Mouse (Mus musculus): ENCODE measurements around the gene Hagh.

The Hagh gene

DNA sequence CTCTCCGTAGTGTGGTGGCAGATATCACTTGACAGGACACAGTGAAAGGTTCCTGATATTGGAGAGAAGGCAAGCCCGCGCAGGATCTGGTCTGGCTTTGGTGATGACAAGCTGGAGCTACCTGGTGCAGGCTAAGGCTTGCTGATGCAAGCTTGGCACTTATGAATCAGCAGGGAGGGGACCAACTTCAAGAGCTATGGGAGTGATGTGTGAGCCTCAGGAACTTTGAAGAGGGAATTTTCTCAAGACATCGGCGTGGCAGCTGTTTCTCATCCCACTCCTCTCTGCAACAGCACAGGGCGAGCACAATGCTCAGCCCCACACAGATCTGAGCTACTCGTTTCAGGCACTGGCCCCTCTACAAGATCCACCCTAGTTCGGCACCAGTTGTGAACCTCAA is at the start of gene Hagh:
Hagh (plus strand) TSS at position 302 of the 400 bp plus-strand sequence.
- ATAC-seq (ENCODE audit: low TSS enrichment), result peak; percentile 55; the same call in 1 of the 2 replicates

DNA sequence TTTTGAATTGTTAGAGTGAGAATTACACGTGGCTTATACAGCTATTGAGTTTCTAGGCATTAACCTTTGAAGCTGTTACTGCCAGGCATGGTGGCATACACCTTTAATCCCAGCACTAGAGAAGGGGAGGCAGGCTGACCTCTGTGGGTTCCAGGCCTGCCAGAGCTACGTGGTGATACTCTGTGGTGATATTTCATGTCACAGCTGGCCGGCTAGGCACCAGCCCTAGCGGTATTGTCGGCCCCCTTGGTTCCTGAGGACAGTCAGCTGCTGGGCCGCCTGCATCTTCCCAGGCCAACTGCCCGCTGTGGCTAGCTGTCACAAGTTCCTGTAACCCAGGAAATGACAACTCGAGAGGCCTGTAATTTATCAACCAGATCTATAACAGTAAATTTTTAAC is 47.8 kb upstream of the Hagh start:
- no peak for ATAC-seq (ENCODE audit: low TSS enrichment)

DNA sequence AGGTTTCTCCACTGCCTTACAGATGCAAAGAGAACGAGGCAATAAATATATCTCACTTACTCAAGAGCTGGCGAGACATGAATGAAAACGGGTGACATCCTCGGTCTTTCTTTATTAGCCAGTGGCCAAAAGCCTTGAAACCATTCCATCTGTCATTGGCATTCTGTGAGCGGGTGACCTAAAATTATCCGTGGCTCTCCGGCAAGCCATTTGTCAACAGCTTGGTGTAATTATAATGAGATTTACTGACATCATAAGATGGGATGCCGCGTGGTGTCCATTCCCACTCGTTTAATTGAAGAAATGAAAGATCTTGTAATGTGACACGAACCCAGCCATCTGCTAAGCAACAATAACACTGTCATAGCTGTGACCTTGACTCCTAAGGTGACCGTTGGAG is 45.2 kb upstream of the Hagh start:
- ATAC-seq (ENCODE audit: low TSS enrichment), result no peak

DNA sequence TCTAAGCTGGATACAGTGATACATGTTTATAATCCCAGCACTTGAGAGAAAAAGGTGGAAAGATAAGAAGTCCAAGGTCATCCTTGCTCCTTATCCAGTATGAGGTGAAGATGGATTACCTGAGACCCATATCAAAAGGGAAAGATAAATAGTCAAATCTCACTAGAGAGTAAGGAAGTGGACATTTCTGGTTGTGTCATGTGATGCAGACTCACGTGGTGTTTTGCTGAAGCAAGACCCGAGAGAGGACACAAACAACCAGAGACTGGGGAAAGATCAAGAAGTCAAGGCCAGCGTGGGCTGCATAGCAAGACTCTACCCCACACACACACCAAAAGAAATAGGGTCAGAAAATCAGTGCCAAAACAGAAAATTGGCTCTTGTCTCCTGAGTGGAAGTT is 43.0 kb upstream of the Hagh start:
- no peak for ATAC-seq (ENCODE audit: low TSS enrichment)

DNA sequence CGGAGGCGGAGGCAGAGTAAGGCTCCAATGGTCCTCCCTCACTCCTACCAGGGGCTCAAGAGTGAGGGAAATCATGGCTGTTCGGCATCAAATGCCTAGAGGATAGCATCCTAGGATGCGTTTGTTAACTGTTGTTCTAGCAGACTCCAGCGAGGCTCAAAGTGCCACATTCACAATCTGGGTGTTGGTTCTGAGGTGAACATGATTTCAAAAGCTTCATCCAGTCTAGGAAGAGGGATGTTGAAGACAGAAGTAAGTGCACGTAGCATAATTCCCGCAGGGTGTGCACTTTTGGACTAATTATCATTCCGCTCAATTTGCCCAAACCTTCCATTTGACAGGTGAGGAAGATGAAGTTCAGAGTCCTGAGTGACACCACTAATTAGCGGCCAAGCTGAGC is 41.7 kb upstream of the Hagh start:
- no peak for ATAC-seq (ENCODE audit: low TSS enrichment)

DNA sequence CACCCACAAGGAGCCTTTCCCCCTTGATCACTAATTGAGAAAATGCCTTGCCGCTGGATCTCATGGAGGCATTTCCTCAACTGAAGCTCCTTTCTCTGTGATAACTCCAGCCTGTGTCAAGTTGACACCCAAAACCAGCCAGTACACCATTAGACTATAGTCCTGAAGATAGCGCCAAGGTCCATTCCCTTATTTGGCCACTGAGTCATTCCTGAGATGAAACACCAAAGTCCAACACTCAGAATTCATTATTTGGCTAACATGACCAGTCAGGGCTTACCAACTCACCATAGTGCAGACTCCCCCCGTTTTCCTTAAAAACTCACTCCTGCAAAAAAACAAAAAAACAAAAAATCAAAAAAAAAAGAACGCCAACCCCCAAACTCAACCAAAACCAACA is 40.5 kb upstream of the Hagh start:
- ATAC-seq (ENCODE audit: low TSS enrichment), result no peak

DNA sequence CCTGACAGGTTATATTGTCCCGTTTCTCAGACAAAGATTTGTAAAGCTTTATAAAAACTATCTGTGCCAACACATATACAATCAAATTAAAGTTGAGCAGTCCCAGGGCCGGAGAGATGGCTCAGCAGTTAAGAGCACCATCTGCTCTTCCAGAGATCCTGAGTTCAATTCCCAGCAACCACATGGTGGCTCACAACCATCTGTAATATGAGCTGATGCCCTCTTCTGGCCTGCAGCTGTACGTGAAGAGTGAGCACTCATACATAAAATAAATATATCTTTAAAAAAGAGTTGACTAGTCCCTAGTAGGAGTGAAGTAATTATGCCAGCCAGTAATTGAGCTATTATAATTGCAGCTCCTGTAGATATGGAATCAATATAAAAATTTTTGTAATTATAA is 39.4 kb upstream of the Hagh start:
- ATAC-seq (ENCODE audit: low TSS enrichment), result no peak

DNA sequence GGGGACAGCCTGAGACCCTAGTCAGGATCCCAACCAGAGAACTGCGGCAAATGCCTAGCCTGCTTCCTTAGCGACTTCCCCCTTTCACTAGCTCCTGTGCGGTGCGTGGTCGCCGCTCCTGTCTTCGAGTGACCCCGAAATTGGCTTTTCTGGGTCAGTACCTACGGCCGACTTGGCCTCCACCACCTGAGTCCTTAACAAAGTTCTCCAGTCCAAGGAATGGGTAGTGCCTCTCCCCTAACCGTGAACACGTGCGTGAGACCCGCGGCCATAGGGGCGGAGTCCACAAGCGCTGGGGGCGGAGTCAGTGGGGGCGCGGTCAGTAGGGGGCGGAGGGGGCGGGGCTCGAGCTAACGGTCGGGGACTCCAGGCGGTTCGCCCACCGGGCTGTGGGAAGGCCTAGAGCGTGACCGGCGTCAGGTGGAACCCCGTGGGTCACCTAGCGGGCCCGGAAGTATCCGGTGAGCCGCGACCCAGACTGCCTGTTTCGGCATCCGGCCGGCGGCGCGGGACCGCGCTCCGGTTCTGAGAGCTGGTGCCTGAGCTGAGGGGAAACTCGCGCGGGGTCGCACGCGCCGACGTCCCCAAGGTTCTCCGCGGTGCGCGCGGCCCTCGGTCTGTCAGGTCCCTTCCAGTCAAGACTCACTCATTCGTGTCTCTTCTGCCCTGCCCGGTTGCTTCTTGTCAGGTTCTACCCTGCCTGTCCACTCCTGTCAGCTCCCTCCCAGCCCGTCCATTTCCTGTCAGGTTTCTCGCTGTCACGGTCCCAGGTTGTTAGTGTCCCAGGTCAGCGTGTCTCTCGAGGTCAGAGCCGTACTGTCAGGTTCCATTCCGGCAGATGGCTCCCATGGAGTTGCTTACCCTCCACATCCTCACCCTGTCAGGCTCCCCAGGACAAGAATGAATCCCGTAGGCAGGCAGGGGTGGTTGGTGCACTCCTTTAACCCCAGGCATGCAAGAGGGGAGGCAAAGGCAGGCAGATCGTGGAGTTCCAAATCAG is 35.7 kb upstream of the Hagh start, which contains the start of gene Meiob:
Meiob (plus strand) TSS at position 338 of the 1,000 bp plus-strand sequence.
- ATAC-seq (ENCODE audit: low TSS enrichment), result no peak

DNA sequence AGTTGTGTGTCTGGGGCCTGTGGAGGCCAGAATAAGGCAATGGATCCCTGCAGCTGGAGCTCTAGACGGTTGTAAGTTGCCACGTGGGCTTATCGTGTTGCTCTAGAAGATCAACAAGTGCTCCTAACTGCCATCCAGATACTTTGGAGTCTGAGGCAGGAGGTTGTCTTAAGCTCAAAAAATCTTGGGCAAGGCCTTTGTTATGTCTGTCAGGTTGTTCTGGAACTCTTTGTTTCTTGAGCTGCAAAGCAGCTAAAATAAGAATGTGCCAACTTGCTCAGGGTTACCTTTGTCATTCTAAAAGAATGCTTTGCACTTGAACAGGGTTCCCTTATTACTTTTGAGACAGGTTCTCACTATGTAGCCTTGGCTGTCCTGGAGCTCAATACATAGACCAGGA is 28.7 kb upstream of the Hagh start:
- no peak for ATAC-seq (ENCODE audit: low TSS enrichment)

DNA sequence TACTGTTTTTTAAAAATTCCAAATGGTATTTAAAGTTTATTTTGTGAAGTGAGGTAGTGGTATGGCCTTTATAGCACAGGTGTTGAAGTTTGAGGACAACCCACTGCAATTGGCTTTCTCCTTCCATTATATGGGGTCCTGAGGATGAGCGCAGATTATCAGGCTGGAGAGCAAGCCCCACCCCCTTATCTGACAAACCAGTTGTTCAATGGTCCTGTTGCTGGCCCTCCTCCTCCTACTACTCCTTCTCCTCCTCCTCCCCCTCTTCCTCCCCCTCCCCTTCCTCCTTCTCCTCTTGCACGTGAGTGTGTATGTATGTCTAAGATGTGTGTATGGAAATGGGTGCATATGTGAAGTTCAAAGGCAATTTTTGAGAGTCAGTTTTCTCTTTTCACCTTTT is 27.7 kb upstream of the Hagh start:
- no peak for ATAC-seq (ENCODE audit: low TSS enrichment)

DNA sequence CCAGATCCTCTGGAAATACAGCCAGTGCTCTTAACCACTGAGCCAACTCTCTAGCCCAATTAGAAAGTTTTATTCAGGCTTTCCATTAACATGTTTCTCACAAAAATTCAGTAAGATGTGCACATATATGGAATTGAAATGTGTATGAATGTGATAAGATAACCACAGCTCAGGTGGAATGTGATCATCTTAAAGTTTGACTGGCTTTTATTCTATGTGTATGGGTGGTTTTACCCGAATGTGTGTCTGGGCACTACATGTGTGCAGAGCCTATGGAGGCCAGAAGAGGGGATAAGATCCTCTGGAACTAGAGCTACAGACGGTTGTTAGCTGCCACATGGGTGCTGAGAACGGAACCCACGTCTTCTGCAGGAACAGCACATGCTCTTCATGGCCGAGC is 24.7 kb upstream of the Hagh start:
- ATAC-seq (ENCODE audit: low TSS enrichment), result no peak

DNA sequence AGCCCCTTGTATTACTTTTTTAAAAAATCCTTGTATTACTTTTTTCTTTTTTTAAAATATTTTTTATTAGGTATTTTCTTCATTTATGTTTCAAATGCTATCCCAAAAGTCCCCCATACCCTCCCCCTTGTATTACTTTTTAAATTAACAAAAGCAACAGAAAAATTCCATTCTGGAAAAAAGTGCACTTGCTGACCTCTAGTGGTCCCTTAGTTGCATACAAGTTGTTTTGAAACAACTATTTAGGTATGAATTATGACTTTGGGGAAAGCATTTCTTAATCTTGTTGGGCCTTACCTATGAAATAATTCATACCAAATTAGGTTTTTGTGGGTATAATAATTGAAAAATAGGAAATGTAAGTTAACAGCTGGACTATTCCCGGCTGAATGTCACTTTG is 22.4 kb upstream of the Hagh start:
- ATAC-seq (ENCODE audit: low TSS enrichment), result no peak

DNA sequence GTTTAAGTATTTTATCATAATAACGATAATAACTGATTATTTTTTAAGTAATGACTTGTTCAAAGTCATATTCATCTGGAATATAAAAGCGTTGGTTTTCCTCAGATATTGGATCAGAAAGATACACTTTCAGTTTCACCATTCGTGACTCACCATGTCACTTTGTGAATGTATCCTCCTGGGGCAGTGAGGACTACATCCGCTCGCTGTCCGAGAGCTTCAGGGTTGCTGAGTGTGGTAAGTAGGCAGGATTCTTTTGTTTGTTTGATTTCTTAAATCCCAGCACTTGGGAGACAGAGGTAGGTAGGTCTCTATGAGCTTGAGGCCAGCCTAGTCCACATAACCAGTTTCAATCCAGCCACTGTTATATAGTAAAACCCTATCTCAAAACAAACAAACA is 21.8 kb upstream of the Hagh start:
- ATAC-seq (ENCODE audit: low TSS enrichment), result no peak

DNA sequence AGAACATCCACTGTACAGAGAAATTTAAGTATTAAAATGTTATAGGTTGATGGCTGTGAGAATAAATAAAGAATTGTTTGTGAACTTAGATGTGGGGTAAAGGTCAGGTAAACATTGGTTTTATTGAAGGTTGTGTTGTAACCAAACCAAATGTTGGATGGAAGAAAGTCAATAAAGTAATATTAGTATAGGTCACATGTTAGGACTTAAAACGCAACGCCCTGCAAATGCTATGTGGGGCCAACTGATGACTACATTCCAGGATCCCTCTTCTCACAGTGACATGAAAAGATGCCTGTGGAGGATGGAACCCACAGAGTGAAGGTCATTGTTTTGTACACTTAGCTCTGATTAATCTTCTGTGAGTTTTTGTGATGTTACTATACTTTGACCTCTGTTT is 20.5 kb upstream of the Hagh start:
- ATAC-seq (ENCODE audit: low TSS enrichment), result no peak

DNA sequence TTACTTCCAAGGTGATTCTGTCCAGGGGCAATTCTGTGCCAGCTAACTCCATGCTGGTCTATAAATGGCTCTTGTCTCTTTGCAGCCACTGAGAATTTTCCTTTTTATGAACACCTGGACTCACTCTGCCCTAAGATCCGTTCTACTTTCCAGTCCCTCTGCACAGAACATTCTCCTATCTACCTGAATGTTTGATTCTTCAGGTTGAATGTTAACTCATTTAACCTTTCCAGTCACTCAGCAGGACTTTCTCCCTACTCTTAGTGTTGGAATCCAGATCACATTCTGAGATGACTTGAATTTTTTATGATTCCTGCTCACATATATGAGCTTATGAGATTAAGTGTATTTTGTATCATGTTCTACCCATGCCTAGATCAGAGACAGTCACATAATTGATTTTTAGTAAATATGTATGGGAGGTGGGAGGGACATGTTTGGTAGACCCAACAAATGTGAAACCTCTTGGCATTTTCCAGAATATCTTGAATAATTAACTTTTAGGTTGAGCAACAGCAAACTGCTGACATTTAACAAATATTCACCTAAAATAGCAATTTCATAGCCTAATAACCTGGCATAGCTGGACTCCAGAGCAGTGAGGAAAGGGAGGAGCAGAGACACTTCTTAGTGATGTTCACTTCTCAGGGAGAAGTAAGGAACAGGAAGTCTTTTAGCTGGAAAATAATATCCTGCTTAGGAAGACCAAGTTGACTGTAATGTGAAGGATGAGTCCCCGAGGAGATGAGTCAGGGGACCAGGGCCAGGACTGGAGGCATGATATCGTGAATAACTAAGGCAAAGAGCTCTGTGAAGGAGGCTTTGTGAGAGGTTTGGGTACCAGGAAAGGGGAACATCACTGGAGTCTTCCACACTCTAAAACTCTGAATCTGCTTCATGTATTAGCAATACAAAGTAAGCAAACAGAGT is 18.3 kb upstream of the Hagh start:
- ATAC-seq (ENCODE audit: low TSS enrichment), result no peak

DNA sequence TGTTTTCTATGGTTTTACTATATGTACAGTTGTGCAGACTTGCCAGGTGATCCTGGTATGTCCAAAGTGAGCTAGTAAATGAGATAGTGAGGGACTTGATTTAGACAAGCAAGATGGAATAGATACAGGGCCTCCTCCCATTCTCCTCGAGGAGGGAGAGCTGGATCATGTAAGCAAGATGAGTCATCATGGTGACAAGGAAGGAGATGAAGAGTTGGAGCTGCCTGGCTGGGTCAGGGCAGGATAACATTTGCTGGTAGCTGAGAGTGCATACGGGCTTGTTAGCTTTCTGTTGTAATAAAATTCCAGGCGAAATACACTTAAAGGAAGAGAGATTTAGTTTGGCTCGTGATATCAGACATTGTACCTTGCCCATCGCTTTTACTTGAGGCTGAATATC is 398 bp downstream of the Hagh start:
- peak; percentile 77; the same call in 1 of the 2 replicates for ATAC-seq (ENCODE audit: low TSS enrichment)

DNA sequence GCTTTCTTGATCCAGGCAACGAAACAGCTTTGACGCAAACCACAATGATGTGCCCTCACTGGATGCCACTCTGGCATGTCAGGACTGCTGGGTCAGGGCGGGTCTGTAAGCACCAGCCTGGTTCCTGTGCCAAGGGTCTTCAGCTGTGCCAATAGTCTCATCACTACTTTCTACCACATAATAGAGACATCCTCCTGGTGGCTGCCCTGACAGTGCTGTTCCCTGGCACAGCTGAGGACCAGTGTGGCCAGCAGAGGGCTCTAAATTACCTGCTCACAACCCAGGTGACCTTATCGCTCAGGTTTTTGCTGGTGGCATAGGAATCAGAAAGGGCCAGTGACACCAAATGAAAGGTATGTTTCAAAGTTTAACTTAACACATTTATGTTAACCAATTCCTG is 1.2 kb downstream of the Hagh start:
- ATAC-seq (ENCODE audit: low TSS enrichment), result no peak

DNA sequence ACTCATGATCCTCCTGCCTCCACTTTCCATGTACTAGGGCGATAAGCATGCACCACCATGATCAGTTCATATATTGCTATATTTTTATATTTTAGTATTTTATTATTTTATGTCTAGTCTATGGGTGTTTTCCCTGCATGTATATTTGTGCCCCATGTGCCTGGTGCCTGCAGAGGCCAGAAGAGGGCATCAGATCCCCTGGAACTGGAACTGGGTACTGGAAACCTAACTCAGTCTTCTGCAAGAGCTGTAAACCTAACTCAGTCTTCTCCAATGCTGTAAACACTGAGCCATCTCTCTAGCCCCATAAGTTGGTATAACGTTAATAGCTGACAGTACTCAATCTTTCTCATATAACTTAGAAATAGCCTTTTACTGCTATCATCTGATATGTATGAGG is 2.7 kb downstream of the Hagh start:
- no peak for ATAC-seq (ENCODE audit: low TSS enrichment)

DNA sequence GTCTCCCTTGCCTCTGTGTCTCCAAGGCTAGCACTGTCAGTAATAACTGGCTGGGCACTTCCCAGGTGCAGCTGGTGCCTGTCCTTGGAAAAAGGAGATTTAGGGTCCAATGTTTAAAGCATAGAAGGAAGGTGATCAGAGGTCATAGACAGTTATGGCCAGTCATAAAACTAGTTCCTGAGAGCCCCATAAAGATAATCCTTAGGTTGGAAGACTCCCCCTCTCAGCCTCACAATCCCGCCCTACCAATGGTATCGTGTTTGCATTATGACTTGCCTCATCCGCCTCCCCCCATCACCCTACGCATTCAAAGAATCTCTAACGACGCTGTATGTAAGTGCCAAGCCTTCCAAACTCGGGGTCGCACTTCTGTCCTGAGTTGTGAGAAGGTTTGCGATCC is 4.6 kb downstream of the Hagh start:
- no peak for ATAC-seq (ENCODE audit: low TSS enrichment)

DNA sequence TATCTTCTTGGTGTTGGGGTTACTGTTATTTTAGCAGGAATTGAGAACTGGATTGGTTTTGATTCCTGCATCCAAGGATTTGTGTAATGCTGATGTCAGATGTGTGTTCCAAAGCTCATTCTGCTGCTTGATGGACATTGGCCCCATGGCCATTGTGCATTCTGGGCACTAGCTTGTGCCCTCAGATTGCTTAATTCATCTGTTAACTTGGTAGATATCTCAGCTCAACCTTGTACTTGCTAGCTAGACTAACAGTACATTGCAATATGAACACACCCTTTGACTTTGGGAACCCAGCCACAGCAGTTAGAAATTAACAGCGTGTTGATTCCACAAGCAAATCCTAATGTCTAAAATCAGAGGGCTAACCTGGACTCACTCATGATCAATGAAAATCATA is 7.4 kb downstream of the Hagh start:
- no peak for ATAC-seq (ENCODE audit: low TSS enrichment)

DNA sequence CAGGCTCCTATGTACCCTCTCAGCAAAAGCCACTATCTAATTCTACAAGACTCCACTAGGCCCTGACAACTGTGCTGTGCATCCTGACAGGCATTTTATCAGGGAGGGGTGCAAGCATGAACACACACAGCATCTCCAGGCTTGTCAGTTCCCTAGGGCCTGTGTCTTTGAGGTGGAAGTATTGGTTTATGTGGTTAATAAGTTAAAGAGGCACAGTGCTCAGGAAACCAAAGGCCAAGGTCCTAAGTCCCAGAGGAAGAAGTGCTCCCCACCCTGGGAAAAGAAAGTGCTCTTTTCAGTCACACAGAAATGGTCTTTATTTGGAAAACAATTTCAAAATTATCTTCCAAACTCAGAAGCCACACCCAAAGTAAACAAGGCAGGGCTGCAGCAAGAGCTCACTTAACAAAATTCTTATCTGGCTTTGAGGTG is 8.7 kb downstream of the Hagh start:
- ATAC-seq (ENCODE audit: low TSS enrichment), result no peak

DNA sequence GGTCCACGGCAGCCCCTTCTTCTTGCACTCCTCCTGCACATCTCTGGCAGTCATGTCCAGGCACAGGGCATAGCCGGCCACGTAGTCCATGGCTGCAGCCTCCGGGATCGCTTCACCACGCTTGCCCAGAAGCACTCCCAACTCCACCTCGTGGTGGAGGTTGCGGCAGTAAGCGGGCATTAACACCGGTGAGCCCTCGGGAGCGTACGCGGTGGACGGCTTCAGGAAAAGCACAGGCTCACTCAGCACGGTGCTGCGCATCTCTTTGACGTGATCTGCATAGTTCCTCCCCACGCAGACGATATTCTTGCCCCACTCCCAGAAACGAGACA is 9.8 kb downstream of the Hagh start:
- ATAC-seq (ENCODE audit: low TSS enrichment), result peak; percentile 53; the same call in 1 of the 2 replicates
